Mouse (Mus musculus): Measurements from ENCODE around the gene 6030458C11Rik. TPM values are rescaled to one million over a fixed set of nuclear protein-coding genes. Genes with fewer than 3 reads are reported as not detected.

Gene 6030458C11Rik
- total RNA-seq, 1 experiment from 2014 or later = 21.8 TPM

GRCm38 (mm10) chr15:12766848-12767247 is 57.6 kb downstream of the 6030458C11Rik start:
- ATAC-seq (replicated peaks; ENCODE audit: low read depth, poor library complexity, severe bottlenecking) = no peak

DNA sequence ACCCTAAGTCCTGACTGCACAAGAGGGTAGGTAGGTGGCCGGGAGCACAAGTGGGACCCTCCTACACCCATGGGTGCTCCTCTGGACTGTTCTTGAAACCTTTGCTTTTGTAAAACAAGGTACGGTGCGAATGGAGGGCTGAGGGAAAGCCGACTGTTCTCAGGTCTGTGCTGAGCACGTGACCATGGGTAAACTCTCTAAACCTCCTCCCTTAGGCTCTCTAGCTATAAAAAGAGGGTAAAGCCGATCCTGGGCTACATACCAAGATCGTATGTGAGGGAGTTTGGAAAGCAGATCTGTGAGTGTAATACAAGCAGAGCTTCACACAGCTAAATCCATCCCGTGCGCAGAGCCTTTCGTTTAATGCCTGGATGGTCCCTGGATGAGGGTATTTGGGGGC is 61.3 kb downstream of the 6030458C11Rik start:
- no peak for ATAC-seq (replicated peaks; ENCODE audit: low read depth, poor library complexity, severe bottlenecking)

DNA sequence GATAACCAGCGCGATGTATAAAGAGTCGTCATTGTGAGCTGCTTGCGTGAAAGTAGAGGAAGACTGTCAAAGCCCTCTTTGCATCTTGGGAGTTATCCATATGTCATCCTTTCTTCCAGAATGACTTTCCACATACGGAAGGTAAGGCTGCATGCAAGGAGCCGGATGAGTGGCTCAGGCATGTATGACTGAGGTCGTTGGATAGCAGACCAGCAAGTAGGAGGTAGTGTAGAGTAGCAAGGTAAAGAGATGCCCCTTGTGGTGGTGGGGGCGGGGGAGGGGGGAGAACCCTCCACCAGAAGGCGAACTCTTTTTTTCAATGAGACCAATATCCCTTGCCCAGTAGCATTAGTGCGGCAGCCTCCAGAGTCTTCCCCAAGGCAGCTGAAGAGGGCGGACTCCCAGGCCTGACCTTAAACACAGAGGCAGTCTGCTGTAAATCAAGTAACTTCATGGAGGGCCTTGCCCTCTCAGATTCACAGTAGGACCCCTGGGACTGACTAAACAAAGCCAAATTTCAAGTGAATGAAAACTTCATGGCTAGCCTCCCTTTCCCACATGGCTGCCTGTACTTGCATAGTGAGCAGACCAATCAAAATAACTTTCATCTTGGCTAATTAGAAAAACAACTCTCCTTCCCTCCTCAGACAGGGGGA is 62.1 kb downstream of the 6030458C11Rik start:
- ATAC-seq (replicated peaks; ENCODE audit: low read depth, poor library complexity, severe bottlenecking) = no peak

- no peak for ATAC-seq (replicated peaks; ENCODE audit: low read depth, poor library complexity, severe bottlenecking)
Observed at GRCm38 (mm10) chr15:12760747-12761146, 63.7 kb downstream of the 6030458C11Rik start.

- no peak for ATAC-seq (replicated peaks; ENCODE audit: low read depth, poor library complexity, severe bottlenecking)
Observed at GRCm38 (mm10) chr15:12758461-12758860, 66.0 kb downstream of the 6030458C11Rik start.

Other genes with a start within 250 kb of the 6030458C11Rik start
- gene Pdzd2, start 84.7 kb downstream of the 6030458C11Rik start, total RNA-seq (2017) = 0.44 and 0.82 TPM in 2 replicates
- gene Drosha, start 166 bp upstream of the 6030458C11Rik start, total RNA-seq (2017) = 24.7 and 46.8 TPM in 2 replicates